Mouse (Mus musculus): Measurements from ENCODE around the gene Ddrgk1. TPM values are rescaled to one million over a fixed set of nuclear protein-coding genes. Genes with fewer than 3 reads are reported as not detected.

Ddrgk1 gene
- 62.5 and 65.3 TPM in 2 replicates for polyA plus RNA-seq (2014; fragmentation: Nextera tagmentation; extraction: Ambion mirVana)

DNA sequence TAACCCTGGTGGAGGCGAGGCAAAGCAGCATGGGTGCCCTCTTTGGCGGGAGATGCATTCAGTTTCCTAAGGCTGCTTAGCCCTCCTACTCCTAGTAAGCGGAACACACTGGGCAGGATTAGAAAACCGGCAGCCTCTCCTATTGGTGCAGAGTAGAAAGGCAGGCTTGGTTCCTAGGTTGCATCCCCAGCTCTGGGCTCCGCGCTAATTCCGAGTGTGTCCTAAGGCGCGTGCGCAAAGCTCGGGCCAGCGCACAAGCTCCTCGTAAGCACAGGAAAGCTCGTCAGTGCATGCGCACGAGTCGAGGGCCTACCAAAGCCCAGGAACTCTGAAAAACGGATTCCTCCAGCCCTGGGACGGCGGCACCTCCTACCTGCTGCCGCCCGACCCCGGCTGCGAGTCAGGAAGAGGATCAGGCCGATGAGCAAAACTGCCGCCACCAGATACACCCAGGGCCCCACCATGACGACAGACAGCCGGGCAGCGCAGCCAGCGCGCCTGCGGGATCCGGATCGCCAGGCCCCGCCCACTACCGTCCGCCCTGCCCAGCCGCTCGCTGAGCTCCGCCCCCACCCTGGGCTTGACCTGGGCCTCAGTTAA, at the start of gene Ddrgk1:
Ddrgk1 (minus strand) TSS at position 558 of the 600 bp plus-strand sequence.
- Histone ChIP-seq H3K27ac (peak within 1 kb of the TSS; percentile 95), H3K9ac (peak within 1 kb of the TSS; percentile 68), H3K27me3 (ENCODE audit: control insufficient read depth, insufficient read depth, low read length) (no peaks in the 10 kb centered on the region), H3K9me3 (ENCODE audit: control insufficient read depth, low read length) (no peaks in the 10 kb centered on the region), H3K4me2 (replicated peaks) (peak within 1 kb of the TSS; percentile 62), H3K36me3 (replicated peaks; ENCODE audit: control insufficient read depth, insufficient read depth) (peaks cover 37% of the 10 kb centered on the region), H3K4me3 (replicated peaks; ENCODE audit: low read length) (peak within 1 kb of the TSS; percentile 43), H3K4me1 (replicated peaks; ENCODE audit: control insufficient read depth, insufficient read depth, low read length) (peaks cover 20% of the 10 kb centered on the region)
- ATAC-seq (ENCODE audit: low FRiP score) = peak; percentile 97
- peak; percentile 95 for DNase-seq (ENCODE audit: low spot score)
- under 1% methylated on average over 40 of the region's 40 CpGs for whole genome bisulfite sequencing

DNA sequence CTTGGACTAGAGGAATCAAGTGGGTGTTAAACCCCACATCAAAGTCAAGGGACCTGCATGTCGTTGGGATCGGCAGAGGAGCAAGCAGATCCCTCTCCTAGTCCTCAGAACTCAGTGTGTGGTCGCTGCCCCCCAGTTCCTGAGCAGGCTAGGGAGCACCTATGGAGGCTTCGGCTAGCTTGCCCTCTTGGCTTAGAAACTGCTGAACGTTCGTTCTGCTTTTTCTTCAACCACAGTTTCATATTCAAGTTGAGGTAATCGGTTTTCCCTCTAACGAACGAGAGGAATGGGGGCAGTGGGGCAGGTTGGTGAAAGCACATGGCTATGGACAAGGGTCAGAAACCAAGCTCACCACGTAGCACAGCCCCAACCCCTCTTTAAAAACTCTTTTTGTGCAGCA, 42.6 kb upstream of the Ddrgk1 start:
- DNase-seq (ENCODE audit: low spot score) (no peak), ATAC-seq (ENCODE audit: low FRiP score) (no peak)
- Histone ChIP-seq H3K4me2 (replicated peaks) (no peak overlapping the region), H3K4me3 (replicated peaks; ENCODE audit: low read length) (no peak overlapping the region), H3K9me3 (ENCODE audit: control insufficient read depth, low read length) (no peaks in the 10 kb centered on the region), H3K9ac (no peak overlapping the region), H3K4me1 (replicated peaks; ENCODE audit: control insufficient read depth, insufficient read depth, low read length) (no peaks in the 10 kb centered on the region), H3K27ac (no peak overlapping the region), H3K27me3 (ENCODE audit: control insufficient read depth, insufficient read depth, low read length) (no peaks in the 10 kb centered on the region), H3K36me3 (replicated peaks; ENCODE audit: control insufficient read depth, insufficient read depth) (peaks cover 61% of the 10 kb centered on the region)
- 79% methylated on average over 10 of the region's 10 CpGs for WGBS

DNA sequence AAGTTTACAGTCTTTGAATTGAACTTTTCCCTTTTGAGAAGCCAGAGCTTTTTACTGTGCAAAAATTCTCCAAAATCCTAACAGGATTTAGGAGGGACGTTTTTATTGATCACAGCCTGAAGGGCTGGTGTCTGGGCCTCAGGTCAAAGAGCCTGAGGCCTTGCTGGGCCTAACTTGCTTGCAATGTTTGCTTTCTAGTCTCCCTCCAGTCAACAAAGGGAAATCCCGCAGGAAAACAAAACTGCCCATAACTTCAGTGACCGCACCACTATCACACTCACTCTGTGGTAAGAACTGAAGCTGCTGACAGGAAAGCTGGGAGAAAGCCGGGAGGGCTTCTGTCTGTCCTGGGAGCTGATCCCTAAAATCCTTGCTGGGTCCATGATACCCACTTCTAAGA, 42.1 kb upstream of the Ddrgk1 start:
- Histone ChIP-seq H3K4me2 (replicated peaks) (no peak overlapping the region), H3K27me3 (ENCODE audit: control insufficient read depth, insufficient read depth, low read length) (no peaks in the 10 kb centered on the region), H3K9me3 (ENCODE audit: control insufficient read depth, low read length) (no peaks in the 10 kb centered on the region), H3K9ac (no peak overlapping the region), H3K4me1 (replicated peaks; ENCODE audit: control insufficient read depth, insufficient read depth, low read length) (no peaks in the 10 kb centered on the region), H3K27ac (no peak overlapping the region), H3K36me3 (replicated peaks; ENCODE audit: control insufficient read depth, insufficient read depth) (peaks cover 56% of the 10 kb centered on the region), H3K4me3 (replicated peaks; ENCODE audit: low read length) (no peak overlapping the region)
- ATAC-seq (ENCODE audit: low FRiP score) = no peak
- DNase-seq (ENCODE audit: low spot score) = no peak
- WGBS = 83% methylated on average over 4 of the region's 4 CpGs

DNA sequence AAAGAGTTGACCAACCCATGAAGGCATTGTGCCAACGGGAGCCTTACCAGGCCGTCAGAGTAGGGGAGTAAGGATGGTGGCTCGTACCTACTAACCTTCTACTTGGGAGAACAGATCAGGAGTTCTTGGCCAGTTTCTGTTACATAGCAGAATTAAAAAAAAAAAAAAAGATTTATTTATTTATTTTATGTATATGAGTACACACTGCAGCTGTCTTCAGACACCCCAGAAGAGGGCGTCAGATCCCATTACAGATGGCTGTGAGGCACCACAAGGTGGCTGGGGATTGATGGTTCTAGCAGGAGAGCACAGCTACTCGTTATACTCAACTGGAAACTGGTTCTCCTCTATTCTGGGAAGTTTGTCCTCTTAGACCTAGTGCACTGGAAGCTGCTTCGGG, 40.7 kb upstream of the Ddrgk1 start:
- ATAC-seq (ENCODE audit: low FRiP score) (no peak), DNase-seq (ENCODE audit: low spot score) (no peak)
- Histone ChIP-seq H3K27ac (no peak overlapping the region), H3K27me3 (ENCODE audit: control insufficient read depth, insufficient read depth, low read length) (no peaks in the 10 kb centered on the region), H3K4me3 (replicated peaks; ENCODE audit: low read length) (no peak overlapping the region), H3K36me3 (replicated peaks; ENCODE audit: control insufficient read depth, insufficient read depth) (peaks cover 42% of the 10 kb centered on the region), H3K4me1 (replicated peaks; ENCODE audit: control insufficient read depth, insufficient read depth, low read length) (no peaks in the 10 kb centered on the region), H3K4me2 (replicated peaks) (no peak overlapping the region), H3K9me3 (ENCODE audit: control insufficient read depth, low read length) (no peaks in the 10 kb centered on the region), H3K9ac (no peak overlapping the region)
- 74% methylated on average over 6 of the region's 6 CpGs for WGBS

DNA sequence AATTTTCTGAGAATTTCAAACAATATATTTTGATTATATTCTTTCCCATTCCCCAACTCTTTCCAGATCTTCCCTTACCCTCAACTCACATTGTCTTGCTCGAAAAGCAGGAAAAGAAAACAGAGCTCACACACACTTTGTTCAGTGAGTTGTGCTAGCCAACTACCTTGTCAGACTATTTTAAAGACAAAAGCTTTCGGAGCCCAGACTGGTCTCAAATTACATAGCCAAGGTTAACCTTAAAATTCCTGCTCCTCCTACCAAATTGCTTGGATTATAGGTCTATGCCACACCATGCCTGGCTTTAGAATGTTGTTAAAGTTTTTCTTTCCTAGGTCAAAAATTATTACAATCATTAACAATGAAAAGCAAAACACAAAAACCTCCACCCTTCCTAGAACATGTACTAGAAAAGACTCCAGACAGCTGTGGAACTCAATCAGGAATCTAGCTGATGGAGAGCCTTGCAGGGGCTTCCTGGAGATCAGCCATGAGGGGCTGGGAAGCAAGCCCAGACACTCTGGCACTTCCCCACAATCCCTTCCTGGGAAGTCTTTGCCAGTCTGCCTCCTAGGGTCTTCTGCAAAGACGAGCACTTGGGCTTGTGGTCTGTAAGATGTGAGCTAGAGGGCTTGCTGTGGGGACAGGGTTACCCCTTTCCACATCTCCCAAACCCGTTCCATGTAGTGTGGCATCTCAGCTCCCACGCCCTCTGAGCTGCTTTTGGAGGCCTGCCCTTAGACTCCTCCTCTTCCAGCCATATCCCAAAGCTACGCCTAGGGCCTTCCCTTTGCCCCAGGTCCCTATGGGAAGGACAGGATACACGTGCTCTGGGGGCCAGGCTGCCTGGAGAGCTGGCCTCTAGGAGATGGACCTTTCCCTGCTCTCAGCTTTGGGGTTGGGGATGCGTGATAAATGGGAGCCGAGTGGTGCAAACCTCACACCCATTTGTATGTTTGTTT, 39.9 kb upstream of the Ddrgk1 start:
- Histone ChIP-seq H3K9ac (no peak overlapping the region), H3K27ac (no peak overlapping the region)
- 0 out of 2 replicates have a peak, but pooled peaks have one; percentile 12 for ATAC-seq (ENCODE audit: low FRiP score)

DNA sequence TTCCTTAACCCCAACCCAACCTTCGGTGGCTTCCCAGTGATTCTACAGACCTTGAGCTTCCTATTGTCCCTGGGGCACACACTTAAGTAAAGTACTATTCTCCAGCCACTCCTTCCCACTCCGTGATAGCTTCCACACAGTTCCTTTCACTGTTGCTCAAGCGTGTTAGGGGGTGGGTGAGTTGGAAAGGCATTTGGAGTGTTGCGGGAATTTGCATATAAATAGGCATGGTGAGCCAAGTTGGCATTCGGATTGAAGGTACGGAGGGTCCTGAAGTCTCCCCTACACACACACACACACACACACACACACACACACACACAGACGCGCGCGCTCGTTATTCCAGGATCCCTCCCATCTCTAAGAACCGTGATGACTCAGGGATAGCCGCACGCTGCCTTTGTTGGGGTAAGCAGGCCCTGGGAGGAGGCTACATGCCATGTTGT, 33.4 kb upstream of the Ddrgk1 start:
- H3K27me3 ChIP-seq (ENCODE audit: control insufficient read depth, insufficient read depth, low read length) = peaks cover 42% of the 10 kb centered on the region
- peak overlapping the region; percentile 50 for H3K4me3 ChIP-seq (replicated peaks; ENCODE audit: low read length)
- WGBS = 3% methylated on average over 14 of the region's 14 CpGs
- DNase-seq (ENCODE audit: low spot score) (peak; percentile 35), ATAC-seq (ENCODE audit: low FRiP score) (0 out of 2 replicates have a peak, but pooled peaks have one; percentile 18)
- H3K27ac ChIP-seq = no peak overlapping the region
- H3K9ac ChIP-seq = 0 out of 2 replicates have a peak overlapping the region, but pooled peaks have one; percentile 52
- H3K9me3 ChIP-seq (ENCODE audit: control insufficient read depth, low read length) = no peaks in the 10 kb centered on the region
- H3K4me2 ChIP-seq (replicated peaks) = peak overlapping the region; percentile 99
- H3K4me1 ChIP-seq (replicated peaks; ENCODE audit: control insufficient read depth, insufficient read depth, low read length) = peaks cover 18% of the 10 kb centered on the region; the same call in 1 of the 2 replicates
- H3K36me3 ChIP-seq (replicated peaks; ENCODE audit: control insufficient read depth, insufficient read depth) = no peaks in the 10 kb centered on the region

More for the DNA sequence above, 39.9 kb upstream of the Ddrgk1 start:
- Histone ChIP-seq H3K27me3 (ENCODE audit: control insufficient read depth, insufficient read depth, low read length) (no peaks in the 10 kb centered on the region), H3K4me3 (replicated peaks; ENCODE audit: low read length) (no peak overlapping the region), H3K9me3 (ENCODE audit: control insufficient read depth, low read length) (no peaks in the 10 kb centered on the region), H3K36me3 (replicated peaks; ENCODE audit: control insufficient read depth, insufficient read depth) (peaks cover 33% of the 10 kb centered on the region), H3K4me1 (replicated peaks; ENCODE audit: control insufficient read depth, insufficient read depth, low read length) (no peaks in the 10 kb centered on the region), H3K4me2 (replicated peaks) (no peak overlapping the region)
- 75% methylated on average over 9 of the region's 9 CpGs for WGBS
- peak; percentile 43 for DNase-seq (ENCODE audit: low spot score)

DNA sequence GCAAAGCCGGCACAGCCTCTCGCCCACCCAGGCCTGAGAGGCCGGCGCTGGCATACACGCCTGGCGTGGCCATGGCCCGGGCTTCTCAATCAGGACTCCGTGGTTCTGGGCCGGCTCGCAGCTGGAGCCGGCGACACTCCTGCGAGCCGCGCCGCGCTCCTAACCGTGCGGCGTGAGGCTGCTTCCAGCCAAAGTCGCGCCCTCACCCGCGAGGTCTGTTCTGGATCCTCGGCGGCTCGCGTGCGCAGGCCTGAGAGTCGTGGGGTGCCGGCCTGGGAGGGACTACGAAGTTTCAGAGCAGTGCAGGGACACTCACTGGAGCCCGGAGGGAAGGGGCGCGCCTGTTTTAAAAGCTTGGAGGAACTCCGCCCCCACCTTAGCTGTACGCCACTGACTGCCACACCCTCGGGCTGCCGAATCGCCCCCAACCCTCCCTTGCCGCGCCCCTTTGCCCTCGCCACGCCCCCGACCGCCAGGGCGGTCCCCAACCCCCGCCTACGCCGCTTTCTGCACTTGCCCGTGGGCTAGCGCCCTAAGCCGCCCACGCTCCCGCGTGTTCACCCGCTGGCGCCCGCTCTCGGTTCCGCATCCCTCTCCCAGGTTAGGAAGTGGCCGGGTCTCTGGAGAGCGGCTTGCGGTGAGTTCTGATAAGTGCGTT, 32.8 kb upstream of the Ddrgk1 start, which contains the start of gene Slc4a11:
Slc4a11 (minus strand) TSS at position 367 of the 658 bp plus-strand sequence.
- peak within 1 kb of the TSS; percentile 52 for H3K9ac ChIP-seq
- peaks cover 42% of the 10 kb centered on the region for H3K27me3 ChIP-seq (ENCODE audit: control insufficient read depth, insufficient read depth, low read length)
- under 1% methylated on average over 65 of the region's 65 CpGs for WGBS
- ATAC-seq (ENCODE audit: low FRiP score) = peak; percentile 61; the same call in 1 of the 2 replicates
- peak within 1 kb of the TSS; percentile 50 for H3K4me3 ChIP-seq (replicated peaks; ENCODE audit: low read length)
- DNase-seq (ENCODE audit: low spot score) = peak; percentile 27
- H3K4me2 ChIP-seq (replicated peaks) = peak within 1 kb of the TSS; percentile 99
- H3K4me1 ChIP-seq (replicated peaks; ENCODE audit: control insufficient read depth, insufficient read depth, low read length) = peaks cover 18% of the 10 kb centered on the region; the same call in 1 of the 2 replicates
- no peaks in the 10 kb centered on the region for H3K36me3 ChIP-seq (replicated peaks; ENCODE audit: control insufficient read depth, insufficient read depth)
- no peaks in the 10 kb centered on the region for H3K9me3 ChIP-seq (ENCODE audit: control insufficient read depth, low read length)
- no peak within 1 kb of the TSS for H3K27ac ChIP-seq

DNA sequence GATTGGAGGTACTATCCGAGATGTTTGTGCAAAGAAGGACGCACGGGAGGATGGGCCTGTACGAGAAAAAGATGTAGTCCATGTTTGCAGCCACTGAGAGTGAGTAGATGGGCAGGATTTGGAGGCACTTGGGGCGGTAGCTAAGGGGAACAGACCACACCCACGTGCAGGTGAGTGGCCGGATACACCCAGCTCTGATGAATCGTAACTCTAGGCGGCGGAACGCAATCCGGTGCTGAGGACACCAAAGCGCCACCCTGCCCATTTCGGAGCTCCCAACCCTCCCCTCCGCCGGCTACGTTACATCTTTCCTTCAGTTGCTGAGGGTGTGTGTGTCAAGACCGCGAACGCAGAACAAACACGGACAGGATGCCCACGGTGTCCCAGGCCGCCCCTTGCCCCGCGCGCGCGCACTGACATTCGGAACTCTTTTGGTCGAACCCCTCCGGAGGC, 32.3 kb upstream of the Ddrgk1 start:
- 2% methylated on average over 31 of the region's 31 CpGs for WGBS
- peaks cover 18% of the 10 kb centered on the region; the same call in 1 of the 2 replicates for H3K4me1 ChIP-seq (replicated peaks; ENCODE audit: control insufficient read depth, insufficient read depth, low read length)

More for the DNA sequence above, 32.3 kb upstream of the Ddrgk1 start:
- no peaks in the 10 kb centered on the region for H3K9me3 ChIP-seq (ENCODE audit: control insufficient read depth, low read length)
- peak overlapping the region; percentile 99 for H3K4me2 ChIP-seq (replicated peaks)
- DNase-seq (ENCODE audit: low spot score) (no peak), ATAC-seq (ENCODE audit: low FRiP score) (peak; percentile 29; the same call in 1 of the 2 replicates)
- no peaks in the 10 kb centered on the region for H3K36me3 ChIP-seq (replicated peaks; ENCODE audit: control insufficient read depth, insufficient read depth)
- peak overlapping the region; percentile 50 for H3K4me3 ChIP-seq (replicated peaks; ENCODE audit: low read length)
- H3K27ac ChIP-seq = no peak overlapping the region
- peak overlapping the region; percentile 52 for H3K9ac ChIP-seq
- H3K27me3 ChIP-seq (ENCODE audit: control insufficient read depth, insufficient read depth, low read length) = peaks cover 42% of the 10 kb centered on the region

Data from hindbrain, embryonic 14.5 days (tissue).